Mouse (Mus musculus) myocyte (in vitro differentiated cells): Measurements from ENCODE around the gene Cnih2.

Source experiments
- E2F4 ChIP-seq: IDR thresholded peaks from one replicate; pipeline ENCODE4 v1.6.1; 2011; ENCODE audit warnings: mild to moderate bottlenecking, control low read depth, moderate library complexity; ENCODE audit not compliant: insufficient read depth
- MAX ChIP-seq: IDR thresholded peaks from one replicate; pipeline ENCODE4 v1.6.1; 2011; ENCODE audit warnings: low read depth, mild to moderate bottlenecking, control low read depth
- MYOG ChIP-seq, 3 experiments: IDR thresholded peaks; one replicate each; pipeline ENCODE4 v1.6.1; 2011; ENCODE audit warnings: control low read depth in 2 of 3, low read depth in 2 of 3, mild to moderate bottlenecking in 2 of 3; ENCODE audit not compliant: insufficient read length in 2 of 3, control insufficient read depth in 1 of 3, insufficient read depth in 1 of 3
- POLR2A ChIP-seq: IDR thresholded peaks from one replicate; pipeline ENCODE4 v1.6.1; 2011; ENCODE audit warnings: low read depth, mild to moderate bottlenecking, control low read depth, moderate library complexity; ENCODE audit not compliant: insufficient read length
- POLR2AphosphoS2 ChIP-seq: IDR thresholded peaks from one replicate; pipeline ENCODE4 v1.6.1; 2011; ENCODE audit warnings: low read depth, control low read depth; ENCODE audit not compliant: insufficient read length
- TCF12 ChIP-seq: IDR thresholded peaks from one replicate; pipeline ENCODE4 v1.6.1; 2011; ENCODE audit warnings: mild to moderate bottlenecking, control low read depth; ENCODE audit not compliant: poor library complexity, insufficient read depth, severe bottlenecking
- USF1 ChIP-seq: IDR thresholded peaks from one replicate; pipeline ENCODE4 v1.6.1; 2011; ENCODE audit warnings: low read depth, mild to moderate bottlenecking, control low read depth, moderate library complexity

GRCm38 (mm10) chr19:5122492-5122891, 24.2 kb upstream of the Cnih2 start:
- TF ChIP-seq MAX (no peak), E2F4 (no peak), MYOG (IDR thresholded peaks at IDR 0.05; ENCODE audit: control insufficient read depth in 1 of 3, insufficient read depth in 1 of 3, insufficient read length in 2 of 3, low read depth in 2 of 3) (no peak), POLR2AphosphoS2 (no peak), POLR2A (no peak), USF1 (no peak), TCF12 (no peak)
